Mouse (Mus musculus) ES-Bruce4 (cell line): ENCODE data around the gene Pxt1. TPM values are rescaled to one million over a fixed set of nuclear protein-coding genes. Genes with fewer than 3 reads are reported as not detected.

Experiments
- H3K27ac ChIP-seq: 2 replicates; pipeline ENCODE4 v1.5.1; 2012; ENCODE audit warnings: low read length, inconsistent platforms; ENCODE audit not compliant: insufficient read depth
- H3K27me3 ChIP-seq: 2 replicates; pipeline ENCODE4 v1.6.1; 2012; ENCODE audit warnings: mild to moderate bottlenecking, low read length, inconsistent platforms; ENCODE audit not compliant: control insufficient read depth, poor library complexity, insufficient read depth, severe bottlenecking
- H3K36me3 ChIP-seq: 2 replicates; pipeline ENCODE4 v1.6.1; 2012; ENCODE audit warnings: inconsistent platforms, mild to moderate bottlenecking, low read length, moderate library complexity; ENCODE audit not compliant: control insufficient read depth, poor library complexity, insufficient read depth, severe bottlenecking
- H3K4me1 ChIP-seq: one replicate; pipeline ENCODE4 v1.8.1; 2011; ENCODE audit warnings: low read length; ENCODE audit not compliant: control insufficient read depth, insufficient read depth
- H3K4me3 ChIP-seq: 2 replicates; pipeline ENCODE4 v1.5.1; 2011; ENCODE audit warnings: low read depth, mild to moderate bottlenecking, low read length
- H3K9ac ChIP-seq: 2 replicates; pipeline ENCODE4 v1.6.1; 2012; ENCODE audit warnings: low read depth, mild to moderate bottlenecking, inconsistent platforms; ENCODE audit not compliant: poor library complexity, severe bottlenecking
- H3K9me3 ChIP-seq: replicated peaks from 2 replicates; pipeline ENCODE4 v1.6.1; 2012; ENCODE audit warnings: mild to moderate bottlenecking, low read length, inconsistent platforms; ENCODE audit not compliant: control insufficient read depth, poor library complexity, insufficient read depth, severe bottlenecking
- CTCF ChIP-seq: IDR thresholded peaks from one replicate; pipeline ENCODE4 v1.8.1; 2011; ENCODE audit warnings: low read depth, low read length
- EP300 ChIP-seq: IDR thresholded peaks from 2 replicates; pipeline ENCODE4 v1.6.1; 2011; ENCODE audit warnings: low read depth, low read length; ENCODE audit not compliant: insufficient read depth
- POLR2A ChIP-seq: IDR thresholded peaks from one replicate; pipeline ENCODE4 v1.8.1; 2011; ENCODE audit warnings: low read length; ENCODE audit not compliant: insufficient read depth
- polyA plus RNA-seq: library from polyadenylated mRNA; stranded (reverse); fragments of >200 nt; gene quantifications from 2 replicates; pipeline ENCODE4 v1.2.4, GENCODE M21; 2011; ENCODE audit warnings: low read depth; ENCODE audit not compliant: missing spikeins, insufficient read depth, insufficient read length

Pxt1 gene
- polyA plus RNA-seq, 1 experiment: 2.4 TPM

DNA sequence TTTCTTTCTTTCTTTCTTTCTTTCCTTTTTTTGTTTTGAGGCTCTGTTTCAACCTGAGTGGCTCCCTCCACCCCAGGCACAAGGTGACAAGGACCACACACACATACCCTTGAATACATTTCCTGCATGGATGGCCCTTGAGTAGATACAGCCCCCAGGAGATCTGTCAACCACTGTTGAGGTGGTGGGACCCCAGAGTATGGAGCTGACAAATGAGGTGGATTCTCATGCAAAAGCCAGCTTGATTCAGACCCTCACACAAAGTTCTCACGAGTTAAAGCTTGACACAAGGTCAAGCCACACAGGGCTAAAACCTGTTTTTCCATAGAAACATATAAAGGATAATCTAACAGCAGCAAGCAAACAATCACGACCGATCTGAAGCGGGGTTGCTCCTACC lies 11.4 kb downstream of the Pxt1 start:
- TF ChIP-seq EP300 (no peak), POLR2A (no peak), CTCF (no peak)

DNA sequence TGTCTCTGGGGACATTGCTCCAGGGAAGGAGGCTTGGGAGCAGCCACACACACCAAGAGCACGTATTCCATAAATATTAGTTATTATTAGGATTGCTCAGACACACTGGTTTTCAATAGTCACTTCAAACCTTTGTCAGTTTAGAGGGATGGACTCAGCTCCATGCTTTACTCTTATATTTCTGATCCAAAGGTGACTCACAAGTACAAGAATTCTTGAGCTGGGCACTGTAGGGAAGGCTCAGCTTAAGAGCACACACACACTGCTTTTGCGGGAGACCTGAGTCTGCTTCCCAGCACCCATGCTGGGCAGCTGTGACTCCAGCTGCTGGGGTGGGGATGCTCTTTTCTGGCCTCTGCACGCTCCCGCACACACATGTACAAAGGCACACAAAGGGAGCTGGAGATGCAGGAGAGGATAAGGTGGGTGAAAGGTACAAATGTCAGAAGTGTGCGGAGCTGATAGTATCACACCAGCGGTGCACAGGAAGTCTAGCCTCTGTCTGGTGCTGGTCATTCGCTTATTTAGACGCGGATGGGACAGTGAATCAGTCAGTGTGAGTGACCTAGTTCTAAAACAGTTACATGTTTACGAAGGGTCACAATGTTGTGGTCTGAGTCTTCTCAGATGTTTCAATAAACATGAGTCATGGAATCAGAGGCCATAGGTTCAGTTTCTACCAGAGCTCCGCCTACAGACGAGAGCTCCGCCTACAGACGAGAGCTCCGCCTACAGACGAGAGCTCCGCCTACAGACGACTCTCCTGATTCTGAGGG lies 12.0 kb downstream of the Pxt1 start:
- H3K27ac ChIP-seq: peak overlapping the region; percentile 48

More for the DNA sequence above, 11.4 kb downstream of the Pxt1 start:
- H3K27ac ChIP-seq: no peak overlapping the region
- no peaks in the 10 kb centered on the region for H3K27me3 ChIP-seq
- no peaks in the 10 kb centered on the region for H3K36me3 ChIP-seq
- H3K9ac ChIP-seq: no peak overlapping the region
- no peak overlapping the region for H3K4me3 ChIP-seq
- H3K4me1 ChIP-seq: peaks cover 2% of the 10 kb centered on the region
- H3K9me3 ChIP-seq: peaks cover 14% of the 10 kb centered on the region

DNA sequence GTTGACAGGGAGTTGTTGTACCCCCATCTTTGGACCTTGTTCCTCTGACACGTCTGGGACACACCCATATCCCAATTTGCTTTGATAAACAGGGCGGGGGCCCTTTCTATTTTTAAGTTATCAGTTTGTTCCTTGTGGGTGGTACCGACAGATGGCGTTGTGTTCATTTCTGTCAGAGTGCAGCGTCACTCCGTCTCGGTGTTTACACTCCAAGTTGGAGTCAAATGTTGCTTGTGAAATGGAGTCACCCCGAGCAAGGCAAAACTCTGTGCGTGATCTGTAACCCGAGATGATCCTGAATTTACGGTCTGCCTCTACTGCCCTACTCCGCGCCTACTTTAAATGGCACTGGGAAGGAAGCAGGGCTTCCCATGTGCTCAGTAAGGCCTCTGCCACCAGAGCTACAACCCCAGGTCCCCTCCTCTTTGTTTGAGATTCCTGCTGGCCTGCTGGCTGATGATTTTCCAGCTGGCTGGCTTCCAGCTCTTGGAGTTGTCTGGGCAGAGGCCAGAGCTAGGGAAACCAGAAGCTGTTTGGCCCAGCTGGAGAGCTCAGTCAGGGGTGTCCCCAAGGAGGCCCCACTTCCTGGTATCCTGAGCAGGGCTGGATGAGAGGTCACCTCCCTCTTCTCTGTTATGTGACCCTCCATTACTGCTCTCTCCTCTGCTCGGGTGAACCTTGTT lies 13.1 kb downstream of the Pxt1 start:
- H3K4me3 ChIP-seq: peak overlapping the region; percentile 32
- H3K4me1 ChIP-seq: peaks cover 6% of the 10 kb centered on the region
- peak overlapping the region; percentile 73 for H3K27ac ChIP-seq
- peak overlapping the region; percentile 28 for H3K9ac ChIP-seq
- H3K9me3 ChIP-seq: no peaks in the 10 kb centered on the region
- no peaks in the 10 kb centered on the region for H3K27me3 ChIP-seq
- no peaks in the 10 kb centered on the region for H3K36me3 ChIP-seq
- TF ChIP-seq CTCF: peak; percentile 28
- no peak for TF ChIP-seq POLR2A

More for the DNA sequence above, 12.0 kb downstream of the Pxt1 start:
- no peaks in the 10 kb centered on the region for H3K36me3 ChIP-seq
- H3K9ac ChIP-seq: no peak overlapping the region
- peak overlapping the region; percentile 13; the same call in 1 of the 2 replicates for H3K4me3 ChIP-seq
- H3K27me3 ChIP-seq: no peaks in the 10 kb centered on the region
- H3K9me3 ChIP-seq: peaks cover 7% of the 10 kb centered on the region
- TF ChIP-seq POLR2A: no peak
- TF ChIP-seq EP300: no peak
- TF ChIP-seq CTCF: no peak
- peaks cover 6% of the 10 kb centered on the region for H3K4me1 ChIP-seq

DNA sequence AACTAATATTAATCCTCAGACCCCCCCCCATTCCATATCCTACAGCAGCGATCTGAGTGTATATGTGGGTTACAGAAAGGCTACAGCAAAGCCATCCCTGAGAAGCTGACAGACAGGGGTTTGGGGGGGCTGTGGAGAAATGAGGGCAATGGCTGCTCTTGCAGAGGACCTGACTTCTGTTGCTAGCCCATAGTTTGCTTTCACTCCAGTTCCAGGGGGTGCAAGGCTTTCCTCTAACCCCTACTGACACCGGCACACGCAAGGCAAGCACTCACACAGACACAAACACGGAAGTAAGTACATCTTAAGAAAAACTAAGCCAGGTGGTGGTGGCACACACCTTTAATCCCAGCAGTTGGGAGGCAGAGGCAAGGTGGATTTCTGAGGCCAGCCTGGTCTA lies 14.3 kb downstream of the Pxt1 start:
- Histone ChIP-seq H3K27me3 (no peaks in the 10 kb centered on the region), H3K27ac (no peak overlapping the region), H3K4me3 (no peak overlapping the region), H3K9me3 (no peaks in the 10 kb centered on the region), H3K36me3 (no peaks in the 10 kb centered on the region), H3K9ac (no peak overlapping the region), H3K4me1 (peaks cover 6% of the 10 kb centered on the region)
- TF ChIP-seq EP300 (no peak), POLR2A (no peak), CTCF (no peak)

DNA sequence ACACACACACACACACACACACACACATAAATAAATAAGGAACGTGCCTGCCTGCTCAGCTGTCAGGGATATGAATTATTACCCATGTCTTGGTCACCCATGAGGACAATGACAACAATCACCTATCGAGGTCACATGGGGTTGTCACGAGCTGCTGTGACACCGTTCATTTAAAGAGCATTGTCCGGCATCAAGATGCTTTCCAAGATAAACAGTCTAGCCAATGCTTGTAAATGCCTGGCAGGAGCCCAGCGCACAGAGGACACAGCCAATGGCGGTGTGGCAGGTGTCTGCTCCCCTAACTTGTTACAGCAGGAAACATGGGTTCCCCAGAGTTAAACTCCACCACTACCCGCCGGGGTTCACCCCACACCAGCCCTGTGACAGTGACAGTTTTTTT lies 15.6 kb downstream of the Pxt1 start:
- Histone ChIP-seq H3K36me3 (no peaks in the 10 kb centered on the region), H3K9me3 (no peaks in the 10 kb centered on the region), H3K4me1 (peaks cover 6% of the 10 kb centered on the region), H3K27me3 (no peaks in the 10 kb centered on the region), H3K9ac (no peak overlapping the region), H3K27ac (no peak overlapping the region), H3K4me3 (no peak overlapping the region)
- no peak for TF ChIP-seq POLR2A
- no peak for TF ChIP-seq CTCF
- TF ChIP-seq EP300: no peak

DNA sequence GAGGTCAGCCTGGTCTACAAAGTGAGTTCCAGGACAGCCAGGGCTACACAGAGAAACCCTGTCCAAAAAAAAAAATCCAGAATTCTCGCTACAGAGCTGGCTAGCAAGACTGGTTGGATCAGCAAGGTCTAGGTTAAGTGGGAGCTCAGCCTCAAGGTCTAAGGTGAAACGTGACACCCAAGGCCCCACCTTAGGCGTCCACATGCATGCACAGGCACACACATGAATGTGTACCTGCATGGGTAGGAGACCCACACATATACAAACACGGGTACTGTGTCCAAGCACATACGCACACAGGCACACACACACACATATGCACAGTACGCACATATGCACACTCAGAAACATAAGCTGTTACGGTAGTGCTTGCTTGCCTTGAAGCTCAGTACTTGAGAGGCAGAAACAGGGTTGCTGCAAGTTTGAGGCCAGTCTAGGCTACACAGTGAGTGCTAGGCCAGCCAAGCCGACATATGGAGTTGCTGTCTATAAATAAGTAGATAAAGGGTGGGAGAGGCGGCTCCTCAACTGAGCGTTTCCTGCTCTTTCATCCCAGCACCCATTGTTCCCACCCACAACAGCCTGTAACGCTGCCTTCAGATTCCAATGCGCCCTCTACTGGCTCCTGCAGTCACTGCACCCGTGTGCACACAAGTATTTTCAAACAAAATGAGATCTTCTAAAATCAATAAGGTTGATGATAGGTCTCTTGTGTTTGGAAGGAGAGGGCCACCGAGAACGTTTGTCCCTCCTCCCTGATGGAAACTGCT lies 16.6 kb downstream of the Pxt1 start:
- Histone ChIP-seq H3K27ac (peak overlapping the region; percentile 19), H3K9me3 (no peaks in the 10 kb centered on the region), H3K4me3 (no peak overlapping the region), H3K36me3 (no peaks in the 10 kb centered on the region), H3K27me3 (no peaks in the 10 kb centered on the region), H3K9ac (no peak overlapping the region), H3K4me1 (peaks cover 6% of the 10 kb centered on the region)
- peak; percentile 91 for TF ChIP-seq CTCF
- no peak for TF ChIP-seq POLR2A
- TF ChIP-seq EP300: 0 out of 2 replicates have a peak, but pooled peaks have one; percentile 51
